Mouse (Mus musculus) intestine, embryonic 14.5 days (tissue): ENCODE results near the gene Gm10645. TPM values are rescaled to one million over a fixed set of nuclear protein-coding genes. Genes with fewer than 3 reads are reported as not detected.

Experiments
- ATAC-seq: fragments of 200-750 bp; cut with Nextera tagmentation; replicated peaks from 2 replicates; pipeline ENCODE4 v1.8.0; 2017; ENCODE audit warnings: low read depth, moderate number of reproducible peaks, moderate TSS enrichment, moderate library complexity; ENCODE audit not compliant: low FRiP score, low TSS enrichment
- DNase-seq: peaks from one replicate; pipeline ENCODE4 v3.0.0-alpha.2; 2018; ENCODE audit warnings: low spot score
- H3K27ac ChIP-seq: fragments of 300-500 bp; sonication (generic); 2 replicates; pipeline ENCODE4 v1.5.1; 2014; ENCODE audit warnings: low read depth, mild to moderate bottlenecking, control low read depth
- H3K27me3 ChIP-seq: fragments of 300-500 bp; sonication (generic); replicated peaks from 2 replicates; pipeline ENCODE4 v1.6.1; 2014; ENCODE audit warnings: low read length, control low read depth; ENCODE audit not compliant: control insufficient read depth, insufficient read depth
- H3K36me3 ChIP-seq: fragments of 300-500 bp; sonication (generic); 2 replicates; pipeline ENCODE4 v1.6.1; 2014; ENCODE audit warnings: low read length, control low read depth; ENCODE audit not compliant: control insufficient read depth, insufficient read depth
- H3K4me1 ChIP-seq: fragments of 300-500 bp; sonication (generic); replicated peaks from 2 replicates; pipeline ENCODE4 v1.6.1; 2014; ENCODE audit warnings: low read length, control low read depth, mixed read lengths; ENCODE audit not compliant: control insufficient read depth, insufficient read depth
- H3K4me2 ChIP-seq: fragments of 300-500 bp; sonication (generic); 2 replicates; pipeline ENCODE4 v1.6.1; 2014; ENCODE audit warnings: low read length
- H3K4me3 ChIP-seq: fragments of 300-500 bp; sonication (generic); 2 replicates; pipeline ENCODE4 v1.5.1; 2014; ENCODE audit warnings: low read depth, low read length, control low read depth, mixed read lengths
- H3K9ac ChIP-seq: fragments of 300-500 bp; sonication (generic); 2 replicates; pipeline ENCODE4 v1.6.1; 2014; ENCODE audit warnings: mild to moderate bottlenecking, low read length
- H3K9me3 ChIP-seq: fragments of 300-500 bp; sonication (generic); 2 replicates; pipeline ENCODE4 v1.6.1; 2016; ENCODE audit warnings: low read length, control low read depth; ENCODE audit not compliant: control insufficient read depth
- WGBS: fragments of 180-500 bp; shearing (Covaris S2); extraction: QIAGEN DNeasy Blood & Tissue Kit; methylation state at CpG from one replicate; pipeline ENCODE4 v1.1.7; 2014; 5-methylcytosine and 5-hydroxymethylcytosine counted together
- polyA plus RNA-seq: library from polyadenylated mRNA; unstranded; fragments of >200 nt; fragmentation: Nextera tagmentation; extraction: Ambion mirVana; gene quantifications from 2 replicates; pipeline ENCODE4 v1.2.1, GENCODE M21; 2014

Gene Gm10645
- polyA plus RNA-seq, 1 experiment from 2014 or later = 2.3 TPM

DNA sequence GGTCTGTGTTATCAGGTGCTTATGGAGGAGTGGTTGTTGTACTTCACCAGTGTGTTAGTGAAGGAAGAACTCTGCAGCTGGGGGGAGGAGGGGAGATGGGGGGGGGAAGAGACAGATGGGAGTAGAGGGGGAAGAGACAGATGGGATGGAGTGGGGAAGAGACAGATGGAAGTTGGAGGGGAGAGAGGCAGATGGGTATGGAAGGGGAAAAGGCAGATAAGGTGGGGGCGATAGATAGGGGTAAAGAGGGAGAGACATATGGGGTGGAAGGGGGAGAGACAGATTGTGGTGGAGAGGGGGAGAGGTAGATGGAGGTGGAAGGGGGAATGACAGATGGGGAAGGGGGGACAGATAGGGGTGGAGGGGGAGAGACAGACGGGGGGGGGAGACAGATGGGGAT lies 10.8 kb upstream of the Gm10645 start:
- no peak for DNase-seq
- H3K9ac ChIP-seq = no peak overlapping the region
- H3K27me3 ChIP-seq = no peaks in the 10 kb centered on the region
- H3K4me1 ChIP-seq = peaks cover 28% of the 10 kb centered on the region
- H3K36me3 ChIP-seq = no peaks in the 10 kb centered on the region
- H3K4me3 ChIP-seq = no peak overlapping the region
- 48% methylated on average over 2 of the region's 2 CpGs for WGBS
- no peak for ATAC-seq
- no peak overlapping the region for H3K4me2 ChIP-seq
- no peak overlapping the region for H3K27ac ChIP-seq
- no peaks in the 10 kb centered on the region for H3K9me3 ChIP-seq

DNA sequence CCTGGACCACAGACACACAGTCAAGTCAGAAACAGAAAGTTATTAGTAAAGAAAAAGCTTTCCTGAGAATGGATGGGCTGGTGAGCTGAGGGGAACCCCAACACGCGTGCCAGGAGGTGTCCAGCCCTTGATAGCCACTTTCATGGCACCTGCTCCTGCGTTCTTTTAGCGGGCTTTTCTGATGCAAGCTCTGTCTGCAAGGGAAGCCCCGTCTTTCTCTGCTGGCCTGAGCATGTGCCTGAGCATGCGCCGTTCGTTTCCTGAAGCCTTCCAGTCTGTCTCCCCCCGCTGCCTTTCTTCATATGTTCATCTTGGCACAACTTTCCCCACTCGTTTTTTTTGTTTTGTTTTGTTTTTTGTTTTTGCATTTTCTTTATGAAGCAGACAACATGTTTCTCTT lies 9.7 kb upstream of the Gm10645 start:
- Histone ChIP-seq H3K4me3 (no peak overlapping the region), H3K9ac (no peak overlapping the region), H3K4me1 (peaks cover 21% of the 10 kb centered on the region), H3K4me2 (no peak overlapping the region), H3K36me3 (no peaks in the 10 kb centered on the region), H3K27ac (no peak overlapping the region), H3K27me3 (no peaks in the 10 kb centered on the region), H3K9me3 (no peaks in the 10 kb centered on the region)
- 72% methylated on average over 10 of the region's 10 CpGs for WGBS
- ATAC-seq = no peak
- DNase-seq = no peak

DNA sequence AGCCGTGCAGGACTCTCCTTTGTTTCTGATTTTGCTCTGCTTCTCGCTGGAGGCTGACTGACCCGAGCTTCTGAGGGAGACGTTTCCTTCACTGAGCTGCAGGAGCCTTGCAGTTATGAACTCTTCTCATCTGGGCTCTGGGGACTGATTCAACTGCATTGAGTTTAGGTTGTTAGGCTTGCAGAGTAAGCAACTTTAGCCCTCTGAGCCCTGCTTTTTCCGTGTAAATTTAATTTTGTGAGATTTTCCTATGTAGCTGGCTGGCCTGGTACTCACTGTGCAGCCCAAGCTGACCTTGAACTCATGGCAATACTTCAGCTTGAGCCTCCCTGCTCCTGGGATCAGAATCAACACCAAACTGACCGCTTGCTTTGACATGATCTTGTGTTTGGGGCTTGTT lies 4.9 kb upstream of the Gm10645 start:
- no peak overlapping the region for H3K4me3 ChIP-seq
- WGBS = 50% methylated on average over 6 of the region's 6 CpGs
- no peak for ATAC-seq

DNA sequence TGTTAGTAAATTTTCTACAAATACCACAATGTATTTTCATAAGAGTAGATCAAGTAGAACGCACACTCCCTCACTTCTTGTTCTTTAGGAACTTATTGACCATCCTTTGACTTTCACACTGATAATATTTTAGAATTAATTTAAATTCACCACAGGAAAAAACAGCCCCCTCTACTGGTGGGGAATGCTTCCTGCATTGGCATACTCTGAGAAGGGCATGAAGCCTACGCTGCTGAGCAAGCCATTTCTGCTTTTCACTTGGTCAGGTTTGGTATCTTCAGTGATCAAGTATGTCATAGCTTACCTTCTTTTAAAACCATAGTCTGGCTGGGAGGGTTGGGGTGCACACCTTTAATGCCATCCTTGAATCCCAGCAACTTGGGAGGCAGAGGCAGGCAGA lies 3.7 kb upstream of the Gm10645 start:
- H3K27me3 ChIP-seq = no peaks in the 10 kb centered on the region
- H3K36me3 ChIP-seq = no peaks in the 10 kb centered on the region
- no peak overlapping the region for H3K4me2 ChIP-seq
- H3K4me3 ChIP-seq = no peak overlapping the region
- no peak for ATAC-seq
- WGBS = 96% methylated on average over 2 of the region's 2 CpGs
- H3K27ac ChIP-seq = no peak overlapping the region
- H3K9me3 ChIP-seq = no peaks in the 10 kb centered on the region
- no peak overlapping the region for H3K9ac ChIP-seq
- no peak for DNase-seq
- no peaks in the 10 kb centered on the region for H3K4me1 ChIP-seq

More for the DNA sequence above, 4.9 kb upstream of the Gm10645 start:
- H3K4me2 ChIP-seq = no peak overlapping the region
- no peaks in the 10 kb centered on the region for H3K9me3 ChIP-seq
- no peak for DNase-seq
- no peaks in the 10 kb centered on the region for H3K36me3 ChIP-seq
- H3K27ac ChIP-seq = no peak overlapping the region
- no peak overlapping the region for H3K9ac ChIP-seq
- H3K27me3 ChIP-seq = no peaks in the 10 kb centered on the region
- H3K4me1 ChIP-seq = no peaks in the 10 kb centered on the region

DNA sequence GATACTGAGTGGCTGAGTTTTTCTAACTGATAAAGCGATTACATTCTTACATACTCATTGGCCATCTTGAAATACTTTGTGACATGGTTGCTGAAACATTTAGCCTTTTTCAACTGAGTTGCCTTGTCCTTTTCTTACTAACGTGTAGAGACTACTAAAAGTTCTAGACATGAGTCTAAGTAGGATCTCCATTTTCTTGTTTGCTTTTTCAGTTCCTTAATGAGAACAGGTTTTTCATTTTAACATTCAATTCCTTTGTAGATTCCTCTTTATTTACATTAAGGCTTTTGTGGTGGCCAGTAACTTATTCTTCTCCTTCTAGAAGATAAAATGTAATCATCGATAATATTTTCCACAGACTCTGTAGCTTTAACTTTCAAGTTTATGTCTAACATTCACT lies 3.2 kb upstream of the Gm10645 start:
- H3K36me3 ChIP-seq = no peaks in the 10 kb centered on the region
- H3K4me3 ChIP-seq = no peak overlapping the region
- H3K4me1 ChIP-seq = no peaks in the 10 kb centered on the region
- no peak for ATAC-seq
- H3K9me3 ChIP-seq = no peaks in the 10 kb centered on the region
- DNase-seq = no peak
- no peak overlapping the region for H3K27ac ChIP-seq
- H3K27me3 ChIP-seq = no peaks in the 10 kb centered on the region
- no peak overlapping the region for H3K9ac ChIP-seq
- H3K4me2 ChIP-seq = no peak overlapping the region
- 88% methylated on average over 3 of the region's 3 CpGs for WGBS

DNA sequence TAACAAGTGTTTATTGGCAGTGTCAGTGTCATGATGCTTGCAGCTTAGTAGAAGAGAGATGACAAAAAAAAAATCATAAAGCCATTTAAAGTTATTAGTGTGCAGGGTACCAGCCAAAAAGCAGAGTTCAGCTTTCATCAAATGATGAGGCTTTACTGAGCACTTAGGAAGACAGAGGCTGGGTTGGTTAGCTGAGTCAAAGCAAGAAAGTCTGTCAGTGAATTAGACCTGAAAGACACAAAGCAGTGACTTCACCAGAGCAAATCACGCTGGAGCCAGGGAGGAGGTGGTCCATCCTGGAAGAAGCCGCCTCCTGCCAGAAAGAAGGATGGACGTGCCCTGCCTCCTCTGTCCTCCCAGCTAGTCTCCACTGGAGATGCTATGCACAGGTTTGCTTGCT lies 2.0 kb upstream of the Gm10645 start:
- Histone ChIP-seq H3K27me3 (no peaks in the 10 kb centered on the region), H3K4me1 (no peaks in the 10 kb centered on the region), H3K27ac (no peak overlapping the region), H3K36me3 (no peaks in the 10 kb centered on the region), H3K9me3 (no peaks in the 10 kb centered on the region), H3K9ac (no peak overlapping the region), H3K4me2 (no peak overlapping the region), H3K4me3 (no peak overlapping the region)
- DNase-seq (no peak), ATAC-seq (no peak)
- WGBS = 54% methylated on average over 3 of the region's 3 CpGs

DNA sequence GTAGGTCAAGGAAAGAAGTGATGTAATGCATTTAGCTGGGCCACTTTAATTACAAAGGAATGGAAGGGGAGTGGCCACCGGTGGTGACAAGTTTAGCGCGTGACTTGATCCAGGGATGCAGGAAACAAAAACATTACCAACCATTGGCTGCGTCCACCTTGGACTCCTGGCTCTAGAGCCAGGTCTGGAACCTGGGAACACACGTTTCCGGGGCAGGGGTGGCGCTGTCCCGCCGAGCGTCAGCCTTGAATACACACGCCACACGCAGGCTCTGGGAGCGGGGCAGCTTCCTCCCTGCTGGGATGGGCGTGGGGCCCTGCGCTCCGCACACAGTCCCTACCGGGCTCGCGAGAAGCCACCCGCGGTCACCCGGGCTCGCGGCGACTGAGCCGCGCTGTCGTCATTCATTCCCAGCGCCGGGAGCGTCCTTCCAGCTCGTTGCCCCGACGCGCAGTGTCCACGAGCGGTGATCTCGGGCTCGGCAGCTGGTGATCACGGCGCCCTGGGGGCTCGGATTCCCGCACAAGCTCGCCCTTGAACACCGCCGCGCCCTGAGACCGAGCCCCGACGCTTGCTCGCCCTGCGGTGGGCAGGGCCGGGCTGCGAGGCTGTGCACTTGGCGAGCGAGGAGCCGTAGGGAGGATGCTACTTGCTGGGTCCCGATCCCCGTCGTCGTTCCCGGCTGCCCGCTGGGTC lies 587 bp downstream of the Gm10645 start, which contains the start of gene Tbc1d9:
Tbc1d9 (plus strand) TSS at position 118 of the 696 bp plus-strand sequence.
- H3K27me3 ChIP-seq = no peaks in the 10 kb centered on the region
- peak within 1 kb of the TSS; percentile 72 for H3K9ac ChIP-seq
- DNase-seq (peak; percentile 89), ATAC-seq (peak; percentile 90)
- no peaks in the 10 kb centered on the region for H3K9me3 ChIP-seq
- H3K4me3 ChIP-seq = peak within 1 kb of the TSS; percentile 51
- H3K27ac ChIP-seq = peak within 1 kb of the TSS; percentile 69
- H3K36me3 ChIP-seq = no peaks in the 10 kb centered on the region
- under 1% methylated on average over 63 of the region's 63 CpGs for WGBS
- no peaks in the 10 kb centered on the region for H3K4me1 ChIP-seq
- peak within 1 kb of the TSS; percentile 63 for H3K4me2 ChIP-seq

DNA sequence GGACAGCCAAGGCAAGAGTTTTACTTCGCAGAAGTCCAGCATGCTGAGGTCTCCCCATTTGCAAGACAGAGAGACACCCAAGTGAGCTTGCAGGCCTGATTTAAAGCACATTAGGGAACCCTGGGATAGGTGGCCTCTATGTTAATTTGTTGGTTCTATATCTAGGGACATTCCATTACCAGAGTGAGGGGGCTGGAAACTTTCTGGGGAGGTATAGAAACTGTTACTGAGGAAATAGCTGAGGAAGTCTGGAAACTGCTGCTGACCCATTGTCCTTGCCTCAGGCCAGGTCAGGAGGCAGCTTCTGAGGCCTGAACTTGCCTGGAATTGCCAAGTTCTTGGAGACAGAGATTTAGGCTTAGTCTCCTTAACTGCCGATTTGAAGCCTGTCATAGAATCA lies 5.4 kb downstream of the Gm10645 start:
- H3K4me1 ChIP-seq = no peaks in the 10 kb centered on the region
- H3K36me3 ChIP-seq = no peaks in the 10 kb centered on the region
- no peak overlapping the region for H3K4me2 ChIP-seq
- no peak overlapping the region for H3K9ac ChIP-seq
- ATAC-seq (no peak), DNase-seq (no peak)
- H3K27me3 ChIP-seq = no peaks in the 10 kb centered on the region
- no peaks in the 10 kb centered on the region for H3K9me3 ChIP-seq
- no peak overlapping the region for H3K4me3 ChIP-seq
- 74% methylated on average over 2 of the region's 2 CpGs for WGBS
- H3K27ac ChIP-seq = no peak overlapping the region

DNA sequence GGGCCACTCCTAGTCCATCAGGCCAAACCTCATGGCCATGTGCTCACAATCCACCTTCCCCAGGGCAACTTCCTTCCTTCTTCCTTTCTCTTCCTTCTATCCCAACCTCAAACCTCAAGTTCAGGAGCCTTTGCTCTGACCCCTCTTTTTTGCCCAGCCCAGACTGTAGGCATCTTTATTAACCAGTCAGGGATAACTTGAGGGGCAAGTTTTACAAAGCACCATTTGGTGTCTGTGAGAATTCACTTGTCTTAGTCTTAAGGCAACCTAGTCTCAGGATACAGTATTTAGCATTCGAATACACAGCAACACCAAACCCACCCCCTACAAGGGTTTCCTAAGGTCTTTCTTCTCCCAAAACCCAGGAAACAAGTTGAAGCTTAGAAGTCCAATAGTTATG lies 6.4 kb downstream of the Gm10645 start:
- Histone ChIP-seq H3K4me2 (no peak overlapping the region), H3K4me3 (no peak overlapping the region), H3K36me3 (no peaks in the 10 kb centered on the region), H3K27ac (no peak overlapping the region), H3K9me3 (no peaks in the 10 kb centered on the region), H3K4me1 (no peaks in the 10 kb centered on the region), H3K27me3 (no peaks in the 10 kb centered on the region), H3K9ac (no peak overlapping the region)
- ATAC-seq (no peak), DNase-seq (no peak)
- 72% methylated on average over 1 of the region's 1 CpGs for WGBS
